Mouse (Mus musculus) liver, embryonic 15.5 days (tissue): ENCODE results near the gene Clec3a. TPM values are rescaled to one million over a fixed set of nuclear protein-coding genes. Genes with fewer than 3 reads are reported as not detected.

Experiments
- ATAC-seq: fragments of 200-750 bp; cut with Nextera tagmentation; 2 replicates; pipeline ENCODE4 v1.8.0; 2017; ENCODE audit warnings: moderate number of reproducible peaks, mild to moderate bottlenecking, moderate library complexity; ENCODE audit not compliant: insufficient read depth
- H3K27ac ChIP-seq: fragments of 300-500 bp; sonication (generic); replicated peaks from 2 replicates; pipeline ENCODE4 v1.5.1; 2015; ENCODE audit warnings: mild to moderate bottlenecking, inconsistent platforms
- H3K27me3 ChIP-seq: fragments of 300-500 bp; sonication (generic); 2 replicates; pipeline ENCODE4 v1.6.1; 2015; ENCODE audit warnings: mild to moderate bottlenecking, inconsistent platforms
- H3K36me3 ChIP-seq: fragments of 300-500 bp; sonication (generic); replicated peaks from 2 replicates; pipeline ENCODE4 v1.6.1; 2015; ENCODE audit warnings: moderate library complexity, mild to moderate bottlenecking, inconsistent platforms
- H3K4me1 ChIP-seq: fragments of 300-500 bp; sonication (generic); replicated peaks from 2 replicates; pipeline ENCODE4 v1.6.1; 2015; ENCODE audit warnings: inconsistent platforms
- H3K4me2 ChIP-seq: fragments of 300-500 bp; sonication (generic); 2 replicates; pipeline ENCODE4 v1.6.1; 2015; ENCODE audit warnings: moderate library complexity, mild to moderate bottlenecking, inconsistent platforms
- H3K4me3 ChIP-seq: fragments of 300-500 bp; sonication (generic); replicated peaks from 2 replicates; pipeline ENCODE4 v1.5.1; 2015; ENCODE audit warnings: mild to moderate bottlenecking, inconsistent platforms
- H3K9ac ChIP-seq: fragments of 300-500 bp; sonication (generic); 2 replicates; pipeline ENCODE4 v1.6.1; 2015; ENCODE audit warnings: moderate library complexity, mild to moderate bottlenecking, inconsistent platforms
- H3K9me3 ChIP-seq: fragments of 300-500 bp; sonication (generic); replicated peaks from 2 replicates; pipeline ENCODE4 v1.6.1; 2016; ENCODE audit warnings: inconsistent platforms
- WGBS: fragments of 180-500 bp; shearing (Covaris S2); methylation state at CpG from one replicate; pipeline ENCODE4 v1.1.7; 2015; ENCODE audit warnings: mixed read lengths; ENCODE audit not compliant: insufficient replicate concordance; 5-methylcytosine and 5-hydroxymethylcytosine counted together
- polyA plus RNA-seq: library from polyadenylated mRNA; unstranded; fragments of >200 nt; fragmentation: Nextera tagmentation; extraction: Ambion mirVana; gene quantifications from 2 replicates; pipeline ENCODE4 v1.2.1, GENCODE M21; 2015

The Clec3a gene
- polyA plus RNA-seq, 1 experiment from 2014 or later = not detected

DNA sequence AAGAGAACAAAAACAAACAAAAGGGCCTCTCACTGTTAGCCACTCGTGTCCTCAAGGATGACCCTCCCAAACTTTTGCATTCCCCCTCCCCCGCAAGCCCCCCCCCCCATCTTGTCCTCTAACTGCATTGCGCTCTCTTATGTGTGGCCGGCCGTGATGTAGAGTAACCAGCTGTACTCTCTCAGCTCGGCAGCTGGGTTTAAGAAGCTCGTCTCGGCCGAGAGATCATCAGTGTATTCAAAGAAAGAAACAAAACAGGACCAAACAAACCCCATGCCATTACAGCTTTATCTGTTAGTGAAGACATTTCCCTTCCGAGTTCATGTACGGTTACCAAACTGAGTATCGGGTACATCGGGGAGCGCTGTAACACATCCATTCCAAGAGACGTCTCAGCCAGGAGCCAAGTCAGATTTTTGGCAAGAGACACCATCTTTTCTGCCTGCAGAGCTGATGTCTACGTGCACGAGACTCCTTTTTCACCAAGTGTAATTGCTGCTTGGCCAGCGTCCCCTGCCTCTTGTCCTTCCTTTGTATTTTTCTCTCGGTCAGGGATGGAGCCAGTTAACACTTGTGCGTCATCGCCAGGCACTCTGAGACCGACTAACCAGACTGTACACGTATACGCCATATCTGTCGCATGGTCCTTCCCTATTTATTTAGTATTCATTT is 40.4 kb downstream of the Clec3a start:
- Histone ChIP-seq H3K4me1 (no peaks in the 10 kb centered on the region), H3K27ac (no peak overlapping the region), H3K36me3 (no peaks in the 10 kb centered on the region), H3K27me3 (no peaks in the 10 kb centered on the region), H3K4me2 (no peak overlapping the region), H3K4me3 (no peak overlapping the region), H3K9ac (no peak overlapping the region), H3K9me3 (no peaks in the 10 kb centered on the region)
- ATAC-seq = no peak
- WGBS = 79% methylated on average over 25 of the region's 25 CpGs

DNA sequence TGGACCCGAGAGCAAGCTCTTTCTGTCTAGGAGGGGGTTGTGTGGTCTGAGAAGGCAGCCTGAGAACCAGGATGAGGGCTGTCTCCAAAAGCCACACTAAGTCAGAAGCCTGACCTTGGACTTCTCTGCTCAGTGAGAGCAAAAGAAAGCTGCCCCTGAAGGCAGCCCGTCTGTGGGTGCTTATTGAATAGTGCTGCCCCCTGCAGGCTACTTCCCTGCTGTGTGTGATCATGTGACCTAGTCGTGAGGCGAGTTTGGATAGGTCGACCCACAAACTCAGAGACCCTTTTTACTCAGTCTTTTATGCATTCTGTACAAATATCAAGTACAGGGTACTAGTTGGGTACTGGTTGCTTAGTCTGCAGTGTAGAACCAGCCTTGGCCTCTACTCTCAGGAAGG is 42.7 kb downstream of the Clec3a start:
- WGBS = 53% methylated on average over 5 of the region's 5 CpGs

DNA sequence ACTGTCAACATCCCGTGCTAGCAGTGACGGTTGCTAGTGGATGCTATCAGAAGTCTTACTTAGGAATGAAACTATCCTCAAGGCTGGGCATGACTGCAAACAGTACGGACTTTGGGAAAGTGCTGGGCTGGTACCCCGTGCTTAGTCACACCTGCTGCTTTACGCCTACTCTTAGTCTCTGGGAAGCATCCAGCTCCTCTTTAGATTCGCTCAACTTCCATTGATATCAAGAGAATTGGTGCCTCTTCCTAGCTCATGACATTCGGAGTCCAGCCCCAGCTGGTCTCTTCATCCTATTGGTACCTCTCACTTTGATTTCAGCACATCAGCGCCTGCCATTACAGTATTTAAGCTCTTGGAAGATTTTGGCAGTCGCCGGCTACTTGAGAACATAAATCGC is 44.7 kb downstream of the Clec3a start:
- H3K36me3 ChIP-seq = no peaks in the 10 kb centered on the region
- no peak overlapping the region for H3K27ac ChIP-seq
- H3K27me3 ChIP-seq = no peaks in the 10 kb centered on the region
- no peak overlapping the region for H3K9ac ChIP-seq
- no peak overlapping the region for H3K4me3 ChIP-seq
- H3K4me1 ChIP-seq = no peaks in the 10 kb centered on the region
- no peak overlapping the region for H3K4me2 ChIP-seq
- ATAC-seq = no peak
- 71% methylated on average over 11 of the region's 11 CpGs for WGBS
- H3K9me3 ChIP-seq = no peaks in the 10 kb centered on the region

More for the DNA sequence above, 42.7 kb downstream of the Clec3a start:
- Histone ChIP-seq H3K4me1 (no peaks in the 10 kb centered on the region), H3K27ac (no peak overlapping the region), H3K4me2 (no peak overlapping the region), H3K4me3 (no peak overlapping the region), H3K9me3 (no peaks in the 10 kb centered on the region), H3K27me3 (no peaks in the 10 kb centered on the region), H3K9ac (no peak overlapping the region), H3K36me3 (no peaks in the 10 kb centered on the region)
- no peak for ATAC-seq

- no peak for ATAC-seq
Observed at GRCm38 (mm10) chr8:114463305-114463704, 45.4 kb downstream of the Clec3a start.

GRCm38 (mm10) chr8:114468526-114469207 is 50.8 kb downstream of the Clec3a start:
- WGBS = 83% methylated on average over 21 of the region's 21 CpGs
- no peaks in the 10 kb centered on the region for H3K27me3 ChIP-seq
- no peaks in the 10 kb centered on the region for H3K9me3 ChIP-seq
- H3K27ac ChIP-seq = no peak overlapping the region
- ATAC-seq = no peak
- no peak overlapping the region for H3K4me3 ChIP-seq
- H3K9ac ChIP-seq = no peak overlapping the region
- H3K36me3 ChIP-seq = 0 out of 2 replicates have a peak, but pooled peaks cover 4% of the 10 kb centered on the region
- H3K4me2 ChIP-seq = no peak overlapping the region
- no peaks in the 10 kb centered on the region for H3K4me1 ChIP-seq

More at GRCm38 (mm10) chr8:114463305-114463704, 45.4 kb downstream of the Clec3a start:
- Histone ChIP-seq H3K4me3 (no peak overlapping the region), H3K4me1 (no peaks in the 10 kb centered on the region), H3K4me2 (no peak overlapping the region), H3K27ac (no peak overlapping the region), H3K27me3 (no peaks in the 10 kb centered on the region), H3K9ac (no peak overlapping the region), H3K9me3 (no peaks in the 10 kb centered on the region), H3K36me3 (no peaks in the 10 kb centered on the region)
- 37% methylated on average over 10 of the region's 10 CpGs for WGBS

DNA sequence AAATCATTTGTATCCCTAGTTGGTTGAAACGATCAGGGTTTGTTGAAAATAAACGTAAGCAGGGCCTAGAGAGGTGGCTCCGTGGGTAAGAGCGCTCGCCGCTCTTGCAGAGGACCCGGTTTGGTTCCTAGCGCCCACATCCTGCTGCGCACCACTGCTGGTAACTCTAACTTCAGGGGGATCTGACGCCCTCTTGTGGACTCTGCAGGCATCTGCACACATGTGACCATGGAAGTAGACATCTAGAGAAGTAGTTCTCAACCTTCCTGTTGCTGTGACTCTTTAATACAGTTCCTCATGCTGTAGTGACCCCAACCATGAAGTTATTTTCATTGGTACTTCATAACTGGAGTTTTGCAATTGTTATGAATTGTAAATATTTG is 51.3 kb downstream of the Clec3a start:
- H3K27me3 ChIP-seq = no peaks in the 10 kb centered on the region
- WGBS = 80% methylated on average over 10 of the region's 10 CpGs
- no peak overlapping the region for H3K4me2 ChIP-seq
- H3K9me3 ChIP-seq = no peaks in the 10 kb centered on the region
- no peak overlapping the region for H3K27ac ChIP-seq
- H3K4me1 ChIP-seq = no peaks in the 10 kb centered on the region
- no peak overlapping the region for H3K9ac ChIP-seq
- H3K36me3 ChIP-seq = 0 out of 2 replicates have a peak, but pooled peaks cover 4% of the 10 kb centered on the region
- H3K4me3 ChIP-seq = no peak overlapping the region
- no peak for ATAC-seq

GRCm38 (mm10) chr8:114473546-114473945 is 55.7 kb downstream of the Clec3a start:
- H3K4me1 ChIP-seq = no peaks in the 10 kb centered on the region
- no peak overlapping the region for H3K27ac ChIP-seq
- WGBS = 53% methylated on average over 11 of the region's 11 CpGs
- no peaks in the 10 kb centered on the region for H3K27me3 ChIP-seq
- H3K9ac ChIP-seq = no peak overlapping the region
- H3K4me3 ChIP-seq = no peak overlapping the region
- no peak overlapping the region for H3K4me2 ChIP-seq
- 0 out of 2 replicates have a peak, but pooled peaks cover 4% of the 10 kb centered on the region for H3K36me3 ChIP-seq
- H3K9me3 ChIP-seq = no peaks in the 10 kb centered on the region
- no peak for ATAC-seq

Other genes with a start within 250 kb of the Clec3a start
- 0.02 TPM in 1 of 2 replicates, not detected in the other for gene Vat1l, start 212.5 kb upstream of the Clec3a start, polyA plus RNA-seq
- gene Wwox, start 21.6 kb downstream of the Clec3a start, polyA plus RNA-seq = 3.5 and 3.6 TPM in 2 replicates